Mouse (Mus musculus) megakaryocyte, embryonic 14.5 days (primary cell): Measurements from ENCODE around the gene Rptor.

Experiments
- FLI1 ChIP-seq: IDR thresholded peaks from 2 replicates; pipeline ENCODE4 v1.6.1; 2012; ENCODE audit warnings: low read length, inconsistent platforms, mixed read lengths
- GATA1 ChIP-seq: IDR thresholded peaks from 3 replicates; pipeline ENCODE4 v1.6.1; 2012; ENCODE audit warnings: mixed read lengths, low read length, inconsistent platforms, borderline replicate concordance

- TF ChIP-seq GATA1, result no peak
- no peak for TF ChIP-seq FLI1
Observed at GRCm38 (mm10) chr11:119768511-119768910, 165.8 kb downstream of the Rptor start.
